Mouse (Mus musculus) thymus, adult 2 months (tissue): ENCODE measurements around the gene Plppr3. TPM values are rescaled to one million over a fixed set of nuclear protein-coding genes. Genes with fewer than 3 reads are reported as not detected.

Source experiments
- DNase-seq: peaks from one replicate; pipeline ENCODE4 v3.0.0; 2021
- H3K27ac ChIP-seq: fragments of 200-500 bp; 2 replicates; pipeline ENCODE4 v1.5.1; 2012; ENCODE audit warnings: low read length, control low read depth; ENCODE audit not compliant: control insufficient read depth, insufficient read depth
- H3K27me3 ChIP-seq: fragments of 200-500 bp; 2 replicates; pipeline ENCODE4 v1.6.1; 2012; ENCODE audit warnings: mild to moderate bottlenecking, low read length, moderate library complexity, mixed read lengths; ENCODE audit not compliant: control insufficient read depth, insufficient read depth
- H3K36me3 ChIP-seq: fragments of 200-500 bp; 2 replicates; pipeline ENCODE4 v1.6.1; 2012; ENCODE audit warnings: mild to moderate bottlenecking, low read length, moderate library complexity; ENCODE audit not compliant: control insufficient read depth, insufficient read depth
- H3K4me1 ChIP-seq: fragments of 200-500 bp; replicated peaks from 2 replicates; pipeline ENCODE4 v1.6.1; 2012; ENCODE audit warnings: low read length; ENCODE audit not compliant: control insufficient read depth, insufficient read depth
- H3K4me3 ChIP-seq: fragments of 200-500 bp; 2 replicates; pipeline ENCODE4 v1.5.1; 2012; ENCODE audit warnings: mild to moderate bottlenecking, low read length, control low read depth, moderate library complexity; ENCODE audit not compliant: control insufficient read depth, insufficient read depth
- CTCF ChIP-seq: fragments of 200-500 bp; IDR thresholded peaks from 2 replicates; pipeline ENCODE4 v1.5.1; 2012; ENCODE audit warnings: mild to moderate bottlenecking, control low read depth, low read length, moderate library complexity, borderline replicate concordance; ENCODE audit not compliant: control insufficient read depth, poor library complexity, insufficient read depth; ENCODE audit errors: extremely low read depth
- POLR2A ChIP-seq: fragments of 200-500 bp; IDR thresholded peaks from 2 replicates; pipeline ENCODE4 v1.6.1; 2012; ENCODE audit warnings: mild to moderate bottlenecking, low read length, control low read depth, moderate library complexity; ENCODE audit not compliant: control insufficient read depth, poor library complexity, insufficient read depth; ENCODE audit errors: extremely low read depth
- WGBS: fragments of 180-500 bp; shearing (Covaris S2); methylation state at CpG from one replicate; pipeline ENCODE4 v1.1.7; 2018; 5-methylcytosine and 5-hydroxymethylcytosine counted together
- polyA plus RNA-seq: library from polyadenylated mRNA; depleted of rRNA; stranded (reverse); fragments of >200 nt; gene quantifications from 2 replicates; pipeline ENCODE4 v1.2.3, GENCODE M21; 2012; rRNA removed

The Plppr3 gene
- polyA plus RNA-seq, result 1.1 and 1.9 TPM in 2 replicates

- no peaks in the 10 kb centered on the region for H3K36me3 ChIP-seq
- peaks cover 28% of the 10 kb centered on the region for H3K4me1 ChIP-seq
- DNase-seq, result no peak
- WGBS, result 2% methylated on average over 56 of the region's 57 CpGs
- peaks cover 8% of the 10 kb centered on the region; the same call in 1 of the 2 replicates for H3K27me3 ChIP-seq
- H3K4me3 ChIP-seq, result peak within 1 kb of the TSS; percentile 37
- H3K27ac ChIP-seq, result no peak within 1 kb of the TSS
- TF ChIP-seq CTCF (no peak), POLR2A (no peak)
Measured at GRCm38 (mm10) chr10:79874290-79874862, at the start of gene Plppr3, which contains the start of gene Prtn3. TSS of gene Plppr3 (minus strand) at chr10:79874634. TSS of gene Prtn3 (plus strand) at chr10:79874476.

GRCm38 (mm10) chr10:79921572-79921971 lies 47.1 kb upstream of the Plppr3 start:
- Histone ChIP-seq H3K4me3 (no peak overlapping the region), H3K36me3 (no peaks in the 10 kb centered on the region), H3K27me3 (no peaks in the 10 kb centered on the region; the same call in 1 of the 2 replicates), H3K4me1 (peaks cover 27% of the 10 kb centered on the region), H3K27ac (no peak overlapping the region)
- TF ChIP-seq CTCF (no peak), POLR2A (no peak)
- WGBS, result 24% methylated on average over 34 of the region's 34 CpGs
- no peak for DNase-seq

GRCm38 (mm10) chr10:79920958-79921535 lies 46.6 kb upstream of the Plppr3 start, which contains the start of gene R3hdm4:
TSS of gene R3hdm4 (minus strand) at chr10:79921208.
- TF ChIP-seq CTCF (0 out of 2 replicates have a peak, but pooled peaks have one; percentile 26), POLR2A (no peak)
- Histone ChIP-seq H3K27ac (no peak within 1 kb of the TSS), H3K4me3 (no peak within 1 kb of the TSS), H3K36me3 (no peaks in the 10 kb centered on the region), H3K27me3 (no peaks in the 10 kb centered on the region; the same call in 1 of the 2 replicates), H3K4me1 (peaks cover 28% of the 10 kb centered on the region)
- 19% methylated on average over 41 of the region's 41 CpGs for WGBS
- DNase-seq, result no peak

GRCm38 (mm10) chr10:79920056-79920890 lies 45.8 kb upstream of the Plppr3 start:
- no peak overlapping the region for H3K27ac ChIP-seq
- 58% methylated on average over 26 of the region's 26 CpGs for WGBS
- TF ChIP-seq CTCF (no peak), POLR2A (no peak)
- no peak for DNase-seq
- peaks cover 28% of the 10 kb centered on the region for H3K4me1 ChIP-seq
- H3K27me3 ChIP-seq, result no peaks in the 10 kb centered on the region; the same call in 1 of the 2 replicates
- H3K4me3 ChIP-seq, result no peak overlapping the region
- H3K36me3 ChIP-seq, result no peaks in the 10 kb centered on the region

- DNase-seq, result no peak
- Histone ChIP-seq H3K4me1 (peaks cover 38% of the 10 kb centered on the region), H3K27me3 (no peaks in the 10 kb centered on the region; the same call in 1 of the 2 replicates), H3K36me3 (no peaks in the 10 kb centered on the region), H3K4me3 (no peak overlapping the region), H3K27ac (no peak overlapping the region)
- TF ChIP-seq CTCF (no peak), POLR2A (no peak)
- WGBS, result 42% methylated on average over 21 of the region's 21 CpGs
Measured at GRCm38 (mm10) chr10:79919251-79919849, 44.9 kb upstream of the Plppr3 start.
